Mouse (Mus musculus): Measurements from ENCODE around the gene Trp53bp1.

Gene Trp53bp1

GRCm38 (mm10) chr2:121244099-121244498, 27.1 kb downstream of the Trp53bp1 start:
- DNase-seq (ENCODE audit: low read depth) = no peak

GRCm38 (mm10) chr2:121239426-121239825, 31.8 kb downstream of the Trp53bp1 start:
- no peak for DNase-seq (ENCODE audit: low read depth)

DNA sequence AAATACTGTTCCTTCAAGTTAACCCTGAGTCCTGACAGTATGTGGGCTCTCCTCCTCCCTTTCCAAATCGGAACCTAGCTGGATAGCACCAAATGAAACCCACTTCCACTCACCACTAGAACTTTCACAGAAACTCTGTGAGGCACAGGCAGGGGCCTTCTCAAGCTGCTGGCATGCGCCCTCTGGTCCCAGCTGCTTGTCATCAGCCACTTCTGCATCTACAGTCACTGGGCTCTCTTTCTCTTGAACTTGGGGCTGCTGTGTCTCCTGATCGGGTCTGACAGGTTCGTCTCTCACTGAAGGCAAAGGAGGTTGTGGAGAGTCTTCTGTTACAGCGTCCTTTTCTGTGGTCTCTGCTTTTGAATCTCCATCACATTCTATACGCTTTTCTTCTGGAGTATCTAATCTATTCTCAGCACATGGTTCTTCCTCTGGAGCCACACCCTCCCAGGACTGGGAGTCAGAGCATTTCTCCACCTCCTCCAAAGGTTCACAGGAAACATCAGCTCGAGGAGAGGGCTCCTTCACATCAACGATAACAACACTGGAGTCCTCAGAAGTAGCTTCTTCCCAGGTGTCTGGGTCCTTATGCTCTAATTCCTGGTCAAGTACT, 35.6 kb downstream of the Trp53bp1 start:
- DNase-seq (ENCODE audit: low read depth) = no peak

- DNase-seq (ENCODE audit: low read depth) = no peak
Observed at GRCm38 (mm10) chr2:121228135-121228534, 43.1 kb downstream of the Trp53bp1 start.

GRCm38 (mm10) chr2:121223010-121223409, 48.2 kb downstream of the Trp53bp1 start:
- no peak for DNase-seq (ENCODE audit: low read depth)

DNA sequence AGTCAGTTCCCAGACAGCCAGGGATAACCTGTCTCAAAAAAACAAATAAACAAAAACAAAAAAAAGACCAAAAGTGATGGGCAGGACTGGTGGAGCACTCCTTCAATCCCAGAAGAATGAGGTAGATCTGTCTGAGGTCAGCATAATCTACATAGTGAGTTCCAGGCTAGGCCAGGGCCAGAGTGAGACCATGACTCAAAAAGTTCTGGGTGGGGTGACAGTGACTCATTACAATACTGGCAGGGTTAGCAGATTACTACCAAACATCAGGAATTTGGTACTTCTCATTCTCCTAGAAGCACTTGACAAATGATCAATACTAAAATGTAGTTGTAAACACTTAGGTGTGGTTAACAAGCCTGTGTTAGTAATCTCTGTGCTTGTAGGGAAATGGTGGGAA, 51.2 kb downstream of the Trp53bp1 start:
- peak; percentile 44 for DNase-seq (ENCODE audit: low read depth)

DNA sequence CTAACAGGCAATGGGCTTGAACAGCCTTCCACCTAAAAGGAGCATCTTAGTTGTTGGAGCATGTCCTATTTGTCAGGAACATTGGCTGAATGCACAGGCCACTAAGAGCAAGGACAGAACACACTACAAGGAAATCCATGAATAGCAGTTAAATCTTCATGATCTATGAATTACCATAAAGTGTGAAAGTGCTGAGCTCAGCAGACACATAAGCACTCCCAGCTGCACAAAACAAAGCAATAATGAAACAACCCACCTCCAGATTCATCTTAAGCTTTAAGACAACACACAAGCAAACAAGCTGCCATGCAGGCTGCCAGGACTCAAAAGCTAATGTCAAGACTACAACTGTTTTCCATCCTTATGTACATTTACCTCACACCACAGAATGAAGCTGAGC, 52.0 kb downstream of the Trp53bp1 start:
- DNase-seq (ENCODE audit: low read depth) = peak; percentile 36

GRCm38 (mm10) chr2:121214491-121214890, 56.7 kb downstream of the Trp53bp1 start:
- no peak for DNase-seq (ENCODE audit: low read depth)

DNA sequence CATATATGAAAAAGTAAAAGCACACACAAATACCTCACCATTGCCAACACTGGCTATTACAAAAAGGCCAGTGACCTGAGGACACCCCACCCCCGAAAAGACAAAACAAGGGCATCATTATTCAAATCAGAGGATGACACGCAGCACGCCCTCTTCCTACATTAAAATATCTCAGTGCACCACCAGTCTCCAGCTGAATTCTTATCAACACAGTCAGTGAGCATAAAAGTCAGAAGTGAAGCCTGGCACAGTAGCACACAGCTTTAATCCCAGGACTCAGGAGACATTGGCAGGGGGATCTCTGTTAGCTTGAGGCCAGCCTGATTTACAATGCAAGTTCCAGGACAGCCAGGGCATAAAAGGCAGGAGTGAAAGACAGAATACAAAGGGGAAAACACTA, 64.7 kb downstream of the Trp53bp1 start:
- no peak for DNase-seq (ENCODE audit: low read depth)

DNA sequence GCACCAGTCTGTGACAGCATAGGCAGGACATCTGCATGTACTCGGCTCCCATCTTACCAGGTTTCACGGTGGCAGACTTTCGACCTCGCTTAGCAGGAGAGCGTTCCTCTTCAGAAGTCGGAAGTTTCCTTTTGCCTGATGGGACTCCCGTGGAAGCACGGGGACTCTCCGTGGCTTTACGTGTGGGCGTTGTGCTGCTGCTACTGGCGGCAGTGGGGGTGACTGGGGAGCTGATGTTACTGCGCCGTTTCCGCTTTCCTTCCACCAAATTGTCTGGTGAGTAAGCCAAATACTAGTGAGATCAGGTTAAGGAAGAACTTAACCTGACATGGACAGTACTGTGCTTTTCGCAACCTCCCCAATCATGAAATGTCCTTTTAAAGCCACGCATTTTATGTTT, 66.9 kb downstream of the Trp53bp1 start:
- no peak for DNase-seq (ENCODE audit: low read depth)

DNA sequence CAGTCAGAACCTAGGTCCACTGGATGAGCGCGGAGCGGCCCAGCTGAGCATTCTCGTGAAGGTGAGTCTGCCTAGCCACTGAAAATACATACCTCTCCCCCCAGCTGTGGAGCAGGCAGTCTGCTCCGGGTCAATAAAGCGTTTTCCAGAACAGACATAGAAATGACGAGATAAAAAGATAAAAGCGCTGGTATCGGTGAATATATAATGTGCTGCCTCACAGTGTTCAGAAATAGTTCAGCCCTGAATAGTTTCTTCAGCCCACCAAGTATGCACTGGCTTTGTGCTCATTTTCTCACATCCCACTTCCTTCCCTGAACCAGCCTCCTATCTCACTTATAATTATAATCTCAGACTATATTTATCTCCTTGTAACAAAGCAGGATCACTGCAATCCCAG, 75.7 kb downstream of the Trp53bp1 start:
- DNase-seq (ENCODE audit: low read depth) = no peak

DNA sequence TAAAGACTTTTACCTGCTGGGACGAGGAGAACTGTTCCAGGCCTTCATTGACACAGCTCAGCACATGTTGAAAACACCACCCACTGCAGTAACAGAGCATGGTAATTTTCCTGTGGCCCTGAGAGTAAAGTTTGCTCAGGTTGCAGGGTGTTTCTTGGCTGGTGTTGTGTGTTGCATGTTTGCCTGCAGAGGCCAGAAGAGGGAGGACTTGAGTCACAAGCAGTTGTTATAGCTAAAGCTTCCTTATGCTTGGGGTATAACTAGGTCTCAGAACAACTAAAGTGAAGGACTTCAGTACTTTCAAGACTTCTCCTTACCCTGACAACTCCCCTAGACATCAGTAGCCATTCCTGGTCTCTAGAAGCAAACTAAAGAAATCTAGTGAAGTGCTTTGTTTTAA, 82.7 kb downstream of the Trp53bp1 start:
- DNase-seq (ENCODE audit: low read depth) = peak; percentile 21

DNA sequence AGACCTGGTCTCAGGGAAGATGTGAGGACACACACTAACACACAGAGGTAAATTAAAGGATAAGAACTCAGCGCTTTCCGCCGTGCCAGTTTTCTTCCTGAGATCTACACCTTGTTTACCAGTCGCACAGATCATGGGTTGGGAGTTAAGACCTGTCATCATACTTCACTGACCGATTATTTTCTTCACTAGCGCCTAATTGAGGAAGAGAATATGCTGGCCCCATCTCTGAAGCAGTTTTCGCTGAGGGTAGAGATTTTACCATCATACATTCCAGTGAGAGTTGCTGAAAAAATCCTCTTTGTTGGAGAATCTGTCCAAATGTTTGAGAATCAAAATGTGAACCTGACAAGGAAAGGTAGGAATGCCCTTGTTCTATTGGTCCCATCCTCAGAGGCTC, 87.1 kb downstream of the Trp53bp1 start:
- no peak for DNase-seq (ENCODE audit: low read depth)

GRCm38 (mm10) chr2:121183431-121183830, 87.8 kb downstream of the Trp53bp1 start:
- DNase-seq (ENCODE audit: low read depth) = no peak

DNA sequence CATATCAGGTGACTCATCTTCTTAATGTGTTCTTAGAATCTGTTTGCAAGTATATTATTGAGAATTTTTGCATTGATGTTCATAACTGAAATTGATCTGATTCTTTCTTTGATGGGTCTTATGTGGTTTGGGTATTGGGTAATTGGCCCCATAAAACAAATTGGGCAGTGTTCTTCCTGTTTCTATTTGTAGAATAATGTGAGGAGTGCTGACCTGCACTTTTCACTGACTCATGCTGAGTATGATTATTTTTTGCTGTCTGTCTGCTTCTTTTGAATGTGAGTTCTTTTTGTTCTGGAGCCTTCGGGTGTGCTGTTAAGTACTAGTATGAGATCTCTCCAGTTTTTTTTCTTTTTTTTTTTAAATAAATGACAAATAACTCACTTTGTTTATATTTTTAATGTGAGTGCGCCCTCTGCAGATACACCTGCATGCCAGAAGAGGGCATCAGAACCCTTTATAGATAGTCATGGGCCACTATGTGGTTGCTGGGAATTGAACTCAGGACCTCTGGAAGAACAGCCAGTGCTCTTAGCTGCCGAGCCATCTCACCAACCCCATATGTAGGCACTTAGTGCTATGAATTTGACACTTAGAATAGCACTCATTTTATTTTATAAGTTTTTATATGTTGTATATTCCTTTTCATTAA, 92.3 kb downstream of the Trp53bp1 start:
- peak; percentile 46 for DNase-seq (ENCODE audit: low read depth)

DNA sequence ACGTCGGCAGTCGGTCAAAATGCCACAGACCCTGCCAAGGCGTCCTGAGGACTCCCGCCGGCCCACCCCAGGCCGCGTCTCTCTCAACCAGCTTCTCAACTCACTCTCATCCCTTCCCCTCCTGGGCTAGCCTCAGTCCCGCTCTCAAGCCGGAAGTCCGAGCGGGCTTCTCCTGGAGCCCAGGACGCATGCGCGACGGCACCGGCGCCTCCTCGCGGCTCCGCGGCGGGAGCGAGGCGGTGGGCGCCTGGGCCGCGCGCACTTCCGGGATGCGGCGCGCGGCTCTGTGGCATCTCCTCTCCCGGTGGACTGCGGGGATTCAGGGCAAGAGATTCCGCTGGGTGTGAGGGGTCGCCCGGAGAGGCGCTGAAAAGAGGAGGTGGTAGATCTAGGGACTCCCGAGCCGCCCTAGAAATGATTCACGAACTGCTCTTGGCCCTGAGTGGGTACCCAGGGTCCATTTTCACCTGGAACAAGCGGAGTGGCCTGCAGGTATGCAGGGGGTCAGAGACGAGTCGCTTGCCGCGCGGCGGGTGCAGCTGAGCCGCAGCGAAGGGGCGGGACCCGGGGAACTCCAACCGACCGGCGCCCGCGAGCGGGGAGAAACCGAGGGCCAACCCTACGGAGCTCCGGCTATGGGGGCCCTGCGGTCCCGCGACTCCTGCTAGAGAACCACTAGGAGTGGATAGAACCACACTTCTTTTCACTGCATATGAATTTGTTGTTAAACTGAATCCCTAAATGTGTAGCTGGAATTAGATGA, 100.0 kb downstream of the Trp53bp1 start, which contains the start of gene Zscan29:
Zscan29 (minus strand) TSS at position 146 of the 763 bp plus-strand sequence.
- DNase-seq (ENCODE audit: low read depth) = peak; percentile 95

DNA sequence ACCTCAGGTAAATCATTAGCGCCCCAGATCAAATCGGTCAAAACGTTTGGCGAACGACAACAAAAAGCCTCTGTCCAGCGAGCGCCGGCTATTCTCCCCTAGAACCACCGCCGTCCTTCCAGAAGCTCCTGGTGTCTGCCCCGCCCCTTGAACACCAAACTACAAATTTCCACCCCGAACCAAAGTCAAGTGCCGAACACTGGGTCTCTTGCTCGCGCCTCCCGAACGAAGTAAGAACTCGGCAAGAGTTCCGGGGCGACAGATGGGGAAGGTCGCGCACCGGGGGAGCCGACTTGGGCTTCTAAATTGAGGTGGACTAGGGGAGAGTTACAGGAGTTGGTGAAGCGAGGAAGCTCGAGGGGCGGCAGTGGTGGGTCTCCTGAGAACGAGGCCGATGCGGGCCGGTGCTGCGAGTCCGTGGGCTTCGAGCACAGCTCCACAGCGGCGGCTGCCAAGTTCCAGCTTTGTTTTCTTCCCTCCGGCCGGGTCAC, 100.7 kb downstream of the Trp53bp1 start, which contains the start of gene Tubgcp4:
Tubgcp4 (plus strand) TSS at position 174 of the 491 bp plus-strand sequence.
- DNase-seq (ENCODE audit: low read depth) = peak; percentile 73

- peak; percentile 68 for DNase-seq (ENCODE audit: low read depth)
Observed at GRCm38 (mm10) chr2:121169902-121170301, 101.3 kb downstream of the Trp53bp1 start.

DNA sequence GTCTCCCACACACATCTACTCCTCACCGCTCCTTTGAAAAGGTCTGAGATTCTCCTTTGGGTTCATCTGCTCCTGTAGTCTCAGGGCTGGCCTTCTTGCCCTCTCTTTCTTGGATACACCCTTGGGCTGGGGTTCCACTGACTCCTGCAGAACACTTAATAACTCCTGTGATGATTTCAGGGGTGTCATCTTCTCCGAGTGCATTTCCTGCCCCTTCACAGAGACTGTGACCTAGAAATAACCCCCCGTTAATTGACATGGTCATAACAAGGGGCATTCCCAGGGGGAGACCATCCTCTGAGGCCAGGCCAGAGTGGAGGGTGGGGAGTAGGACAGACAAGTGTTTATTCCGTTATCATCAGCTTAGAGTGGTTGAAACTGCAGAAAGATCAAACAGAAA, 102.0 kb downstream of the Trp53bp1 start:
- DNase-seq (ENCODE audit: low read depth) = peak; percentile 41

DNA sequence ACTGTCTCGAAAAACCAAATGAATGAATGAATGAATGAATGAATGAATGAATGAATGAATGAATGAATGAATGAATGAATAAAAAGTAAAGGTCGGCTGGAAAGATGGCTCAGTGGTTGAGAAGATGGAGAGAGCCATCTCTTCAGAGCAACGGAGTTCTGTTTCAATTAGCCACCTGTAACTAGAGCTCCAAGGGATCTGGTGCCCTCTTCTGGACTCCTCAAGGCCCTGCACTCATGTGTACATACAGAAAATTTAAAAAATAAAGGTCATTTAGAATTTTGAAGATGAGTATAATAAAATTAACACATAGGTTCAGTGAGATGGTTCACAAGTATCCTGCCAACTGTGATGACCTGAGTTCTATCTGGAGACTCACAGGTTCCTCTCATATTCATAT, 118.1 kb downstream of the Trp53bp1 start:
- peak; percentile 41 for DNase-seq (ENCODE audit: low read depth)

GRCm38 (mm10) chr2:121149679-121150078, 121.5 kb downstream of the Trp53bp1 start:
- no peak for DNase-seq (ENCODE audit: low read depth)
